Mouse (Mus musculus) c-Kit-positive CD71-positive TER-119-negative erythroid progenitor cells, embryonic 14.5 days (primary cell): Measurements from ENCODE around the gene Ate1.
"Not testable (repeated sequence)": the region's sequence is repeated elsewhere in the genome, so short reads cannot be mapped to it uniquely, and the experiment has no call there.

Experiments used
- DNase-seq: peaks from one replicate; pipeline ENCODE4 v3.0.0-alpha.2; 2013; ENCODE audit warnings: low read depth

Gene Ate1

GRCm38 (mm10) chr7:130523451-130523850 lies 3.3 kb upstream of the Ate1 start:
- no peak for DNase-seq

GRCm38 (mm10) chr7:130520812-130521422 lies 748 bp upstream of the Ate1 start:
- no peak for DNase-seq

GRCm38 (mm10) chr7:130519096-130520048 lies 797 bp downstream of the Ate1 start:
- peak; percentile 86 for DNase-seq

- DNase-seq: no peak
These were observed 1.7 kb downstream of the Ate1 start for GRCm38 (mm10) chr7:130518213-130519095.

- DNase-seq: no peak
These were observed 9.9 kb downstream of the Ate1 start for GRCm38 (mm10) chr7:130510243-130510642.

GRCm38 (mm10) chr7:130503006-130503405 lies 17.2 kb downstream of the Ate1 start:
- DNase-seq: no peak

GRCm38 (mm10) chr7:130501499-130501898 lies 18.7 kb downstream of the Ate1 start:
- DNase-seq: no peak

- no peak for DNase-seq
These were observed 26.8 kb downstream of the Ate1 start for GRCm38 (mm10) chr7:130493346-130493745.

GRCm38 (mm10) chr7:130492026-130492425 lies 28.1 kb downstream of the Ate1 start:
- no peak for DNase-seq

- DNase-seq: not testable (repeated sequence)
These were observed 41.2 kb downstream of the Ate1 start for GRCm38 (mm10) chr7:130479003-130479402.

- DNase-seq: peak; percentile 16
These were observed 44.2 kb downstream of the Ate1 start for GRCm38 (mm10) chr7:130475970-130476369.

GRCm38 (mm10) chr7:130473881-130474280 lies 46.3 kb downstream of the Ate1 start:
- no peak for DNase-seq

GRCm38 (mm10) chr7:130472683-130473082 lies 47.5 kb downstream of the Ate1 start:
- DNase-seq: no peak

GRCm38 (mm10) chr7:130471045-130471444 lies 49.1 kb downstream of the Ate1 start:
- DNase-seq: no peak

GRCm38 (mm10) chr7:130455587-130456246 lies 64.5 kb downstream of the Ate1 start:
- DNase-seq: no peak

GRCm38 (mm10) chr7:130454226-130454625 lies 65.9 kb downstream of the Ate1 start:
- DNase-seq: no peak

- no peak for DNase-seq
These were observed 84.4 kb downstream of the Ate1 start for GRCm38 (mm10) chr7:130435776-130436175.

GRCm38 (mm10) chr7:130432141-130432540 lies 88.0 kb downstream of the Ate1 start:
- DNase-seq: no peak

- DNase-seq: no peak
These were observed 93.6 kb downstream of the Ate1 start for GRCm38 (mm10) chr7:130426586-130426985.

- no peak for DNase-seq
These were observed 94.2 kb downstream of the Ate1 start for GRCm38 (mm10) chr7:130425991-130426390.

GRCm38 (mm10) chr7:130419961-130420360 lies 100.2 kb downstream of the Ate1 start:
- no peak for DNase-seq

GRCm38 (mm10) chr7:130407622-130408021 lies 112.5 kb downstream of the Ate1 start:
- DNase-seq: no peak
